Mouse (Mus musculus): ENCODE measurements at regions not wholly inside any gene's neighbourhood (a gene's known extent, or its start where the extent isn't known, plus 50 kb on each side); places are given as distances from the start of the nearest gene placed in this dataset.

GRCm38 (mm10) chr15:6060649-6061048 lies 238.9 kb upstream of the Dab2 start:
- no peak for TF ChIP-seq GATA1 (IDR thresholded peaks at IDR 0.05; ENCODE audit: low read length)
- no peak for TF ChIP-seq TAL1 (IDR thresholded peaks at IDR 0.05; ENCODE audit: low read length)
